Mouse (Mus musculus) heart, embryonic 10.5 days (tissue): Measurements from ENCODE around the gene Ube2b. TPM values are rescaled to one million over a fixed set of nuclear protein-coding genes. Genes with fewer than 3 reads are reported as not detected.

Source experiments
- DNase-seq: peaks from one replicate; pipeline ENCODE4 v3.0.0-alpha.2; 2017; ENCODE audit warnings: low spot score
- H3K27ac ChIP-seq: fragments of 300-500 bp; sonication (generic); 2 replicates; pipeline ENCODE4 v1.5.1; 2016; ENCODE audit warnings: mild to moderate bottlenecking
- H3K27me3 ChIP-seq: fragments of 300-500 bp; sonication (generic); 2 replicates; pipeline ENCODE4 v1.6.1; 2016; ENCODE audit warnings: mild to moderate bottlenecking; ENCODE audit not compliant: poor library complexity, insufficient read depth, severe bottlenecking
- H3K36me3 ChIP-seq: fragments of 300-500 bp; sonication (generic); 2 replicates; pipeline ENCODE4 v1.6.1; 2016; ENCODE audit warnings: mild to moderate bottlenecking, moderate library complexity
- H3K4me1 ChIP-seq: fragments of 300-500 bp; sonication (generic); 2 replicates; pipeline ENCODE4 v1.6.1; 2016; ENCODE audit warnings: mild to moderate bottlenecking
- H3K4me3 ChIP-seq: fragments of 300-500 bp; sonication (generic); 2 replicates; pipeline ENCODE4 v1.5.1; 2016; ENCODE audit warnings: mild to moderate bottlenecking, moderate library complexity
- H3K9me3 ChIP-seq: fragments of 300-500 bp; sonication (generic); 2 replicates; pipeline ENCODE4 v1.6.1; 2016; ENCODE audit warnings: mild to moderate bottlenecking, moderate library complexity
- WGBS: fragments of 180-500 bp; shearing (Covaris S2); methylation state at CpG from one replicate; pipeline ENCODE4 v1.1.7; 2016; 5-methylcytosine and 5-hydroxymethylcytosine counted together
- polyA plus RNA-seq: library from polyadenylated mRNA; unstranded; fragments of >200 nt; fragmentation: Nextera tagmentation; extraction: Ambion mirVana; gene quantifications from 2 replicates; pipeline ENCODE4 v1.2.1, GENCODE M21; 2016

Ube2b gene
- polyA plus RNA-seq, 1 experiment from 2014 or later: 224 TPM

- H3K4me3 ChIP-seq: no peak overlapping the region
- no peaks in the 10 kb centered on the region for H3K36me3 ChIP-seq
- no peak for DNase-seq
- 46% methylated on average over 13 of the region's 13 CpGs for WGBS
- no peaks in the 10 kb centered on the region for H3K9me3 ChIP-seq
- H3K27ac ChIP-seq: no peak overlapping the region
- peaks cover 32% of the 10 kb centered on the region for H3K4me1 ChIP-seq
- no peaks in the 10 kb centered on the region; the same call in 1 of the 2 replicates for H3K27me3 ChIP-seq
Measured at GRCm38 (mm10) chr11:51940511-51940955, 60.0 kb downstream of the Ube2b start.

- Histone ChIP-seq H3K4me1 (peaks cover 23% of the 10 kb centered on the region), H3K27ac (no peak overlapping the region), H3K4me3 (no peak overlapping the region), H3K9me3 (no peaks in the 10 kb centered on the region), H3K36me3 (no peaks in the 10 kb centered on the region), H3K27me3 (no peaks in the 10 kb centered on the region; the same call in 1 of the 2 replicates)
- DNase-seq: no peak
- 86% methylated on average over 8 of the region's 8 CpGs for WGBS
Measured at GRCm38 (mm10) chr11:51939590-51939955, 61.0 kb downstream of the Ube2b start.

GRCm38 (mm10) chr11:51938817-51939589, 61.6 kb downstream of the Ube2b start:
- no peak overlapping the region for H3K4me3 ChIP-seq
- H3K27ac ChIP-seq: no peak overlapping the region
- 81% methylated on average over 12 of the region's 12 CpGs for WGBS
- H3K36me3 ChIP-seq: no peaks in the 10 kb centered on the region
- peak; percentile 69 for DNase-seq
- H3K4me1 ChIP-seq: peaks cover 23% of the 10 kb centered on the region
- no peaks in the 10 kb centered on the region for H3K9me3 ChIP-seq
- no peaks in the 10 kb centered on the region; the same call in 1 of the 2 replicates for H3K27me3 ChIP-seq

GRCm38 (mm10) chr11:51937361-51937781, 63.2 kb downstream of the Ube2b start:
- Histone ChIP-seq H3K36me3 (no peaks in the 10 kb centered on the region), H3K27ac (no peak overlapping the region), H3K9me3 (no peaks in the 10 kb centered on the region), H3K27me3 (no peaks in the 10 kb centered on the region; the same call in 1 of the 2 replicates), H3K4me3 (no peak overlapping the region), H3K4me1 (peaks cover 12% of the 10 kb centered on the region; the same call in 1 of the 2 replicates)
- no peak for DNase-seq
- 74% methylated on average over 6 of the region's 6 CpGs for WGBS

GRCm38 (mm10) chr11:51935636-51936434, 64.7 kb downstream of the Ube2b start:
- Histone ChIP-seq H3K4me3 (no peak overlapping the region), H3K4me1 (peaks cover 12% of the 10 kb centered on the region; the same call in 1 of the 2 replicates), H3K36me3 (no peaks in the 10 kb centered on the region), H3K9me3 (no peaks in the 10 kb centered on the region), H3K27me3 (no peaks in the 10 kb centered on the region; the same call in 1 of the 2 replicates), H3K27ac (no peak overlapping the region)
- DNase-seq: no peak
- 56% methylated on average over 5 of the region's 5 CpGs for WGBS

Other genes with a start within 250 kb of the Ube2b start
- gene Sec24a, start 237.1 kb downstream of the Ube2b start, polyA plus RNA-seq: 14.3 and 15.0 TPM in 2 replicates
- gene Sar1b, start 237.1 kb downstream of the Ube2b start, polyA plus RNA-seq: 125 and 134 TPM in 2 replicates
- 0.73 and 0.82 TPM in 2 replicates for gene Jade2, start 143.1 kb downstream of the Ube2b start, polyA plus RNA-seq
- 89.1 and 105 TPM in 2 replicates for gene Cdkn2aipnl, start 33.1 kb downstream of the Ube2b start, polyA plus RNA-seq
- gene Cdkl3, start 3.5 kb upstream of the Ube2b start, polyA plus RNA-seq: 8.0 and 10.3 TPM in 2 replicates
- 66.2 and 91.4 TPM in 2 replicates for gene Ppp2ca, start 97.9 kb upstream of the Ube2b start, polyA plus RNA-seq
- not detected in 2 replicates for gene Olfr1373, start 144.8 kb upstream of the Ube2b start, polyA plus RNA-seq
- not detected in 2 replicates for gene Olfr1371, start 213.2 kb upstream of the Ube2b start, polyA plus RNA-seq
- gene Skp1a, start 231.2 kb upstream of the Ube2b start, polyA plus RNA-seq: 516 and 546 TPM in 2 replicates